Mouse (Mus musculus): ENCODE measurements around the gene Gm10406.
"Not testable (repeated sequence)": the region's sequence is repeated elsewhere in the genome, so short reads cannot be mapped to it uniquely, and the experiment has no call there.

Gm10406 gene

DNA sequence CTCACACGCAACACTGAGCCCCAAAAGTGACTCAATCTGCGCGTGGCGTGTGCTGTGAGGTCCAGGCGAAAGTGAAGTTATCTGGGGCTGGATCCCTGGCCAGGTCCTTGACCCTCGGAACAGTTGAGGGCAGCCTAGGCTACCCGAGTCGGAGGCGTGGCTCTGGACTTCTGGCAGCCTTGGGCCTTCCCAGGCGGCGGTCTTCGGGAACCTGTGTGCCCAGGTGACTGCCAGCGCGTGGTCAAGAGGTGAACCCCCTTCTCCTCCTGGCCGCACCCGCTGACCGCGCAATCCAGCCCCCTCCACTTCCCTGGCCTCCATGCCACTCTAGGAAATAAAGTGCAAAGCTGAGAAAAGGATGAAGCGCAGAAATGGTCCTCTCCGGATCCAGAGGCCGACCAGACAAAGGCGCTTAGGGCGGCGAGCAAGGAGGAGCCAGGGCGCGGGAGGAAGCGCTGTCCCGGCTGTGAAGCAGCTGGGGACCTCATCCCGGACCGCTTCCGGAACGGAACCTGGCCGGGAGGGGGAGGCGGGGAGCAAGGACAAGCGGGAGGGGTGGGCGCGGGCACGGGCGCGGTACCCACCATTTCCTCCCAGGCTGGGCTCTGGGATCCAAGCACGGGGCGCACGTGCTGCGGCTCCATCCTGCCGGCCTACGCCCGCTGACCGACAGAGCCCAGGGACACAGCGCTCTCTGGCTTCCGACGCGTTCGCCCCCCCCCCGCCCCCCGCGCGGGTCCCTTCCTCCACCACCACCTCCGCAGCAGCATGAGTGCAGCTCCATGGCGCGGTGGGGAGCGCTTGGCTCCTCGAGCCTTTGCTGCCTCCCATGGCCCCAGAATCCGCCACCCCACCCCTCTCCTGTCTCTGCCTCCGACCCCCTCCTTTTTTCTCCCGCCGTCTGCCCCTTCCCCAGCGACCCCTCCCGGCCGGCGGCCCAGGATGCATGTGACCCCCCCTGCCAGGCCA, at the start of gene Gm10406:
Gene Gm10406, minus strand, starts transcription at position 669 of the 969 bp plus-strand sequence.
- peak in 1 of 2 experiments; percentile 4 for DNase-seq

DNA sequence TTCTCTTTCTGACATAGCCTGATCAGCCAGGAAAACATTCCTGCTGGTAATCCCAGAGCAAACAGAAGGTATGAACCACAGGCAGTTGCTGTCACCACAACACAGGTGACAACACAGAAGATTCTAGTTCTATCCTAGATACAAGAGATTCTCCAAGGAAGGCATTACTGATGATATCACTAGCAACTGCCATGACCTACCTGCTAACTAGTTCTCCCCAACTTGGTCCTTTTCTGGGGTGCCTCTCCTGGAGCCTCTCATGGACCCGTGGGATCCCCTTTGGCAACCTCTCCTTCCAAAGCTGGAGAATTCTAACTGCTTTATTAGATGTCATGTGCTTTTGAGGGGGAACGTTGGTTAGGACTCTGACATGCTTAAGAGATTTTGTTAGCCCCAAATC, 17.6 kb upstream of the Gm10406 start, which contains the start of gene Gm3685:
Gene Gm3685, minus strand, starts transcription at position 101 of the 400 bp plus-strand sequence.
- not testable (repeated sequence) for DNase-seq

DNA sequence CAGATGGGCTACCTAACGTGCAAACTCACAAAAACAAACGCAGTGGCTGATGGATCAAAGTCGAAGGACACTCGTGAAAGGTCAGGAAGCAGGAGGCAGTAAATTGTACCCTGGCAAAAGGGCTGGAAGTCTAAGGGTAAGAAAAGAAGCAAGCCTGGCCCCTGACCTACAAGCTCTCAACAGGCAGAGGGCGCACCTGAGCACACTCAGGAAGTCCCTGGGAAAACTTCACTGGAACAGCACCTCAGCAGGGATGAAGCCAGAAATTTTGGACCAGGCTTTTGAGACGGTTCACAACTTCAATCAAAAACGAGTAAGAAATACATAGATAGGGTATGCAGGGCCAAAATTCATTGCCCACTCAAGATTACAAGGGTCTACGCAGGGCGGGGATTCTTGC, 975 bp downstream of the Gm10406 start:
- DNase-seq: peak in 1 of 2 experiments; percentile 2

DNA sequence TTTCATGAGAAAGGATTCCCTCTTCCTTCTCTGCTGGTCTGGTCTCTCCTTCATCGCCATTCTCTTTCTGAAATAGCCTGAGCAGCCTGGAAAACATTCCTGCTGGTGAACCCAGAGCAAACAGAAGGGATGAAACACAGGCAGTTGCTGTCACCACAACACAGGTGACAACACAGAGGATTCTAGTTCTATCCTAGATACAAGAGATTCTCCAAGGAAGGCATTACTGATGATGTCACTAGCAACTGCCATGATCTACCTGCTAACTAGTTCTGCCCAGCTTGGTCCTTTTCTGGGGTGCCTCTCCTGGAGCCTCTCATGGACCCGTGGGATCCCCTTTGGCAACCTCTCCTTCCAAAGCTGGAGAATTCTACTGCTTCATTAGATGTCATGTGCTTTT, 53.5 kb downstream of the Gm10406 start, which contains the start of gene Gm6356:
Gene Gm6356, minus strand, starts transcription at position 101 of the 400 bp plus-strand sequence.
- not testable (repeated sequence) for DNase-seq
